Mouse (Mus musculus): Measurements from ENCODE around the gene Sf3a1.
"Not testable (repeated sequence)": the region's sequence is repeated elsewhere in the genome, so short reads cannot be mapped to it uniquely, and the experiment has no call there.

Sf3a1 gene

DNA sequence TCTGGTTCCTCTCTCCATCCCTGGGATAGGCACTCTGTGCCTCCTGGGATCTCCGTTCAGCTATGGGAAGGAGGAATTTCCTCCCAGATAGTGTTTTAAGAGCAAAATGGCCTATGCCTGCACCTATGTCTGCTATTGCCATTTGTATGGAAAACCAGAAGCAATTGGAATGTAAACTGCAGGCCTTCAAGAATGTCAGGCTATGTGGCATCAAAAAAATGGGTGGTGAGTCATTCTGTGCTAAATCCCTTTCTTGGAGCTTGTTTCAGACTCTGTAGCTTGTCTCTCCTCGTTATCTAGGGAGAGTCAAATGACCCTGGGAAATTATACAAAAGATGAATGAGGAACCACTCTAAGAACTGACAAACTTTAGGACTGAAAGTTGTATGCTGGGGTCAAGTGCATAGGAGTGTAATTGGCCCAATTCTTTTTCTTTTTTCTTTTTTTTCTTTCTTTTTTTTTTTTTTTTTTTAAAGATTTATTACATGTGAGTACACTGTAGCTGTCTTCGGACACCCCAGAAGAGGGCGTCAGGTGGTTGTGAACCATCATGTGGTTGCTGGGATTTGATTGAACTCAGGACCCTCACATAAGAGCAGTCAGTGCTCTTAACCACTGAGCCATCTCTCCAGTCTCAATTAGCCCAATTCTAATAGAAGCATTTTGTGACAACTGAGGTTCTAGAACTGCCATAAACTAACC lies 24.3 kb downstream of the Sf3a1 start:
- Histone ChIP-seq H3K9me3 (ENCODE audit: low read length) (no peaks in the 10 kb centered on the region), H3K4me1 (replicated peaks; ENCODE audit: low read depth, low read length) (peaks cover 33% of the 10 kb centered on the region), H3K27me3 (ENCODE audit: insufficient read depth, low read length) (peaks cover 7% of the 10 kb centered on the region), H3K4me3 (replicated peaks; ENCODE audit: low read length) (no peak overlapping the region), H3K36me3 (ENCODE audit: insufficient read depth, low read length) (peaks cover 66% of the 10 kb centered on the region)
- TF ChIP-seq POU5F1 (IDR thresholded peaks at IDR 0.05; ENCODE audit: borderline replicate concordance, low read length) (no peak), NANOG (IDR thresholded peaks at IDR 0.05; ENCODE audit: borderline replicate concordance, low read length) (no peak), CTCF (conservative IDR thresholded peaks at IDR 0.05; ENCODE audit: low read length) (no peak)

DNA sequence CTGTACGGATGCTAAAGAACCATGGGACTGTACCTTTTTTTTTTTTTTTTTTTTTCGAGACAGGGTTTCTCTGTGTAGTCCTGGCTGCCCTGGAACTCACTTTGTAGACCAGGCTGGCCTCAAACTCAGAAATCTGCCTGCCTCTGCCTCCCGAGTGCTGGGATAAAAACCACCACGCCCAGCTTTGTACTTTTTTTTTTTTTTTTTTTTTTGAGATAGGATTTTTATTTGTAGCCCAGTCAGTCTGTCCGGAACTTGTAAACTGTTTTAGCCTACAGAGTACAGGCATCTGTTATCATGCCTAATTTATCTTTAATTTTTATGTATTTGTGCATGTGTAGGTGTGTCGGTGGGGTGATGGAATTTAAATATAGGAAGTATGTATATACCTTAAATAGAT lies 25.3 kb downstream of the Sf3a1 start:
- not testable (repeated sequence) for H3K4me3 ChIP-seq (replicated peaks; ENCODE audit: low read length); H3K9me3 ChIP-seq (ENCODE audit: low read length); H3K27me3 ChIP-seq (ENCODE audit: insufficient read depth, low read length)
- Histone ChIP-seq H3K36me3 (ENCODE audit: insufficient read depth, low read length) (peaks cover 62% of the 10 kb centered on the region), H3K4me1 (replicated peaks; ENCODE audit: low read depth, low read length) (peaks cover 37% of the 10 kb centered on the region)

DNA sequence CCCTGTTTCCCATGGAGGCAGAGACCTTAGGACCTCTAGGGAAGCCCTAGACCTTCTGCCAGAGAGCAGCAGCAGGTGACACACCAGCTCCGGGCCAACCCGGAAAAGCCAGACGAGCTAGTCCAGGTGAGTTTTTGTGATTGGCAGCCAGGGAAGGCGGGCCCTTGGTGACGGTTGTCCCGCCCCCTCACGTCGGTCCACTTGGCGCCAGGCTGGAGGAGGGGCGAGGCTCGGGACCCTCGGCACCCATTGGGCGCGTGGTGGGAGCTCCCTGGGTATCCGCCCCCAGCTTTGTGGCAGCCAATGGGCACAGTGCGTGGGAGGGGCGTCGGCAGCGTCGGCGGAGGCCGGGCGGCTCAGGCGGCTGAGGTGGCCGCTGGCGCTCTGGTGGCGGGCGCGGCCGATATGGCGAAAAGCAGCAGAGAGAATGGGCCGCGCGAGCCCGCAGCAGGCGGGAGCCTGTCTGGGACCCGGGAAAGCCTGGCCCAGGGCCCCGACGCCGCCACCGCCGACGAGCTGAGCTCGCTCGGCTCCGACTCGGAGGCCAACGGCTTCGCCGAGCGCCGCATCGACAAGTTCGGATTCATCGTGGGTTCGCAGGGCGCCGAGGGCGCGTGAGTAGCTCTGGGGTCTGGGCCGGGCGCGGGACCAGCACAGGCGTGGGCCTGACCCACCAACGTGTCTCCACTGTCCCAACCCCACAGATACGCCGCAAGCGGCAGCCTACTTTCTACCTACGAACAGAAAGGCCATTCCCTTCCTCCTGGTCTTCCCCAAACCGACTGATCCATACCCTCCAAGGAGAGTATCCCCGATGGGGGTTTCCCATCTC lies 26.6 kb downstream of the Sf3a1 start, which contains the start of gene Tbc1d10a:
Tbc1d10a (plus strand) TSS at position 304 of the 832 bp plus-strand sequence.
- Histone ChIP-seq H3K4me3 (replicated peaks; ENCODE audit: low read length) (peak within 1 kb of the TSS; percentile 98), H3K36me3 (ENCODE audit: insufficient read depth, low read length) (peaks cover 62% of the 10 kb centered on the region), H3K27me3 (ENCODE audit: insufficient read depth, low read length) (peaks cover 7% of the 10 kb centered on the region), H3K9me3 (ENCODE audit: low read length) (no peaks in the 10 kb centered on the region), H3K4me1 (replicated peaks; ENCODE audit: low read depth, low read length) (peaks cover 43% of the 10 kb centered on the region)
- TF ChIP-seq CTCF (conservative IDR thresholded peaks at IDR 0.05; ENCODE audit: low read length) = no peak
- TF ChIP-seq POU5F1 (IDR thresholded peaks at IDR 0.05; ENCODE audit: borderline replicate concordance, low read length) = no peak
- TF ChIP-seq NANOG (IDR thresholded peaks at IDR 0.05; ENCODE audit: borderline replicate concordance, low read length) = no peak

DNA sequence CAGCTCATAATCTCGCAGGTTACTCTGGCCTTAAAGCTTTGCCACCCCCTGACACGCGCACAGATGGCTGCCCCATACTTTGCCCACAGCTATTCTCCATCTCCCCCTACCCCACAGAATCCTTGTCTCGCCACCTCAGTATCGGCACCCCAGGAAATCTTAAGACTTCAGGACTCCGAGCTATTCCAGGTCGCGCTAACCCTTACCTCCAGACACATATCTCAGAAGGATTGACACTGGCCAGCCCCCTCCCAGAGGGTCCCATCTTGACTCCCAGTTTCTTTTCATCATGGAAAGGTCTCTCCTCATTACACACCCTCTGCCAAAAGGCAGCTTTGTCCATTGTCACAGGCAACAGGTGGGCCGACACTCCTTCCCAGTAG lies 27.2 kb downstream of the Sf3a1 start:
- peaks cover 63% of the 10 kb centered on the region for H3K36me3 ChIP-seq (ENCODE audit: insufficient read depth, low read length)
- no peaks in the 10 kb centered on the region for H3K9me3 ChIP-seq (ENCODE audit: low read length)
- peaks cover 39% of the 10 kb centered on the region for H3K4me1 ChIP-seq (replicated peaks; ENCODE audit: low read depth, low read length)
- peaks cover 7% of the 10 kb centered on the region for H3K27me3 ChIP-seq (ENCODE audit: insufficient read depth, low read length)
- H3K4me3 ChIP-seq (replicated peaks; ENCODE audit: low read length) = peak overlapping the region; percentile 98
- TF ChIP-seq NANOG (IDR thresholded peaks at IDR 0.05; ENCODE audit: borderline replicate concordance, low read length) = no peak
- no peak for TF ChIP-seq CTCF (conservative IDR thresholded peaks at IDR 0.05; ENCODE audit: low read length)
- TF ChIP-seq POU5F1 (IDR thresholded peaks at IDR 0.05; ENCODE audit: borderline replicate concordance, low read length) = no peak

DNA sequence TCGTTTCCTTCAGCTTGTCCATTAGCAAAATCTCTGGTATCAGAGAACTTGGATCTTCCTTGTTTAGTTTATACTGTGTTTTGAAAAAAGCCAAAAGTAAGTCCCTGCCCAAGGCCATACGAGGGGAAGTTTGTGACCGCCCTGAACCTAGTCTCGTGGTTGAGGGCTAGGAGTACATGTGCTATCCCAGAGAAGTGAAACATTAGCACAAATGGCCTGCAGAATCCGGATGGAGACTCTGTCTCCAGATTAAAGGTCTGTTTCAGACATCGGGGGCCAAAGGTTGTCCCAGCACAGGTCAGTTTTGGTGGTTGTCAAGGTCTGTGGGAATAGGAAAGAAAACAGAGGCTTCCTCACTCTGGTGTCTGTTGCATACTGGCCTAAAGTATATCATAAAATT lies 29.0 kb downstream of the Sf3a1 start:
- Histone ChIP-seq H3K4me1 (replicated peaks; ENCODE audit: low read depth, low read length) (peaks cover 36% of the 10 kb centered on the region), H3K4me3 (replicated peaks; ENCODE audit: low read length) (no peak overlapping the region), H3K36me3 (ENCODE audit: insufficient read depth, low read length) (peaks cover 62% of the 10 kb centered on the region), H3K9me3 (ENCODE audit: low read length) (no peaks in the 10 kb centered on the region), H3K27me3 (ENCODE audit: insufficient read depth, low read length) (peaks cover 7% of the 10 kb centered on the region)
- no peak for TF ChIP-seq CTCF (conservative IDR thresholded peaks at IDR 0.05; ENCODE audit: low read length)
- no peak for TF ChIP-seq POU5F1 (IDR thresholded peaks at IDR 0.05; ENCODE audit: borderline replicate concordance, low read length)
- no peak for TF ChIP-seq NANOG (IDR thresholded peaks at IDR 0.05; ENCODE audit: borderline replicate concordance, low read length)

DNA sequence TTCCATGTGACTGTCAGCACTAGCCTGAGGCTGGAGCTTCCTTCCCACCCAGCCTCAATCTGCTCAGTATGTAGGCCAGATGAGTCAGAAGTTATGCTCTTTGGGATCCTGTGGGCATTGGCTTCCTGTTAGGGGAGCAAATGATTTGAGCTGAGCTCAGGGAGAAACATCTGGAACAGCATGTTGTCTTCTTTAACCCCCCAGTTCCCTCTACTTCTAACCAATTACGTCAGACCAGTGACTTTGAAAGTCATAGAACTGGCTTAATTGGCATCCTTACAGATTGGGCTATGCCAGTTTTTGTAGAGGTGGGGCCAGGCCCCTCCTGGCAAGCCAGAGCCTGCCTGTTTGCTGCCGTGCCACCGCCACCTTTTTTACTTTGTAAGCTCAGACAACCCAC lies 30.5 kb downstream of the Sf3a1 start:
- H3K27me3 ChIP-seq (ENCODE audit: insufficient read depth, low read length) = peaks cover 7% of the 10 kb centered on the region
- H3K4me1 ChIP-seq (replicated peaks; ENCODE audit: low read depth, low read length) = peaks cover 36% of the 10 kb centered on the region
- no peaks in the 10 kb centered on the region for H3K9me3 ChIP-seq (ENCODE audit: low read length)
- H3K4me3 ChIP-seq (replicated peaks; ENCODE audit: low read length) = no peak overlapping the region
- H3K36me3 ChIP-seq (ENCODE audit: insufficient read depth, low read length) = peaks cover 75% of the 10 kb centered on the region
- TF ChIP-seq NANOG (IDR thresholded peaks at IDR 0.05; ENCODE audit: borderline replicate concordance, low read length) = no peak
- TF ChIP-seq POU5F1 (IDR thresholded peaks at IDR 0.05; ENCODE audit: borderline replicate concordance, low read length) = no peak

DNA sequence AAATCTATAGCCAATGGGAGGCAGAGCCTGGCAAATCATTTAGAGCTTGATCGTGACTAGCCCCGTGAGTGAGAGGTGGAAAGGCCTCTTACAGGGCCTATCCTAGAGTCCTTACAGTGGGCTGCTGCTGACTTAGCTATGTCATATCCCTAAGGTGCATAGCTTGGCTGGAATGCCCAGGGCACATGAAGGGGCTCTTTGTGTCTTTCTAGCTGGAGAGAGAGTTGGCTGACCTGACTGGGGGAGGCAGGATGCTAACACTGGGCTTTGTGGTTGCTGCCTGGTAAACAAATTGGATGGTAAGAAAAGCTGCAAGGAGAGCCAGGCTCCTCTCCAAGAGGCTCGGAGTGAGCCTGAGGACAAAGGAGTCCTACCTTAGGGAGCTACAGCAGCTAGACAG lies 32.6 kb downstream of the Sf3a1 start:
- Histone ChIP-seq H3K27me3 (ENCODE audit: insufficient read depth, low read length) (peaks cover under 1% of the 10 kb centered on the region), H3K36me3 (ENCODE audit: insufficient read depth, low read length) (peaks cover 91% of the 10 kb centered on the region), H3K4me3 (replicated peaks; ENCODE audit: low read length) (no peak overlapping the region), H3K4me1 (replicated peaks; ENCODE audit: low read depth, low read length) (peaks cover 47% of the 10 kb centered on the region), H3K9me3 (ENCODE audit: low read length) (no peaks in the 10 kb centered on the region)
- no peak for TF ChIP-seq NANOG (IDR thresholded peaks at IDR 0.05; ENCODE audit: borderline replicate concordance, low read length)
- TF ChIP-seq CTCF (conservative IDR thresholded peaks at IDR 0.05; ENCODE audit: low read length) = no peak
- no peak for TF ChIP-seq POU5F1 (IDR thresholded peaks at IDR 0.05; ENCODE audit: borderline replicate concordance, low read length)

DNA sequence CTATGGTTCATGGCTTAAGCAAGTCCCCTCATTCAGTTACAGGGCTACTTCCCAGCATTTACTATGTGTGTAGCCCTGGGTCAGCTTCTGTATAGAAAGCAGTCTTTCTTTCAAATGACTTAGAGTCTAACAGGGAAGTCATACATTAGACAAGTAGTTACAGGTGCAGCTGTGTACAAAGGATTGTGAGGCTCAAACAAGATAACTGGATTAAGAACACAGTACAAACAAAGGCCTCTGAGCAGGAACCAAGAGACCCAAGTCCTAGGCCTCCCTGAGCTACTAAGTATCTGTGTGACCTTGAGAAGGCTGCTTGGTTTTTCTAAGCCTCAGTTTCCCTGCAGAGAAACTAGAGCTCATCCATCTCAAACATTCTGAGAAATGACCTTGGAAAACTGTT lies 33.3 kb downstream of the Sf3a1 start:
- H3K9me3 ChIP-seq (ENCODE audit: low read length) = no peaks in the 10 kb centered on the region
- H3K36me3 ChIP-seq (ENCODE audit: insufficient read depth, low read length) = peaks cover 89% of the 10 kb centered on the region
- H3K4me3 ChIP-seq (replicated peaks; ENCODE audit: low read length) = no peak overlapping the region
- TF ChIP-seq POU5F1 (IDR thresholded peaks at IDR 0.05; ENCODE audit: borderline replicate concordance, low read length) = no peak
- no peak for TF ChIP-seq CTCF (conservative IDR thresholded peaks at IDR 0.05; ENCODE audit: low read length)
- TF ChIP-seq NANOG (IDR thresholded peaks at IDR 0.05; ENCODE audit: borderline replicate concordance, low read length) = no peak
- H3K4me1 ChIP-seq (replicated peaks; ENCODE audit: low read depth, low read length) = peaks cover 45% of the 10 kb centered on the region
- no peaks in the 10 kb centered on the region for H3K27me3 ChIP-seq (ENCODE audit: insufficient read depth, low read length)
